Mouse (Mus musculus) lung, postnatal 36 days (tissue): ENCODE data around the gene Ppp1r2.

Source experiments
- DNase-seq: peaks from one replicate; pipeline ENCODE4 v3.0.0; 2022; ENCODE audit warnings: mixed read lengths

Gene Ppp1r2

DNA sequence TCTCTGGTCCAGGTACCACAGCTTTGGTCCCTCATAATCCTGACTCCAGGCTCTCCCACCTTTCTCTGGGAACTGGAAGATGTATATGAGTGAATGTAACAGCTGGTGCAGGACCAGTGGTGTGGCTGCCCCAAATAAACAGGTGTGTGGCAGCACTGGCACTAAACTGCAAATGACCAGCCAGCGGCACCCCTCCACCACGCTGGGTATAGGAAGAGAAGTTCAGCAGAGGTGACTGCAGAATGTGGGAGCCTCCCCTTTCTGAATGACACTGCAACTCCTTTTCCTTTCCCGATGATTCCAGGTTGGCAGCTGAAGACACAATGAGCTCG is 41.9 kb downstream of the Ppp1r2 start:
- DNase-seq, result no peak

- DNase-seq, result no peak
Observed at GRCm38 (mm10) chr16:31232491-31233166, 42.4 kb downstream of the Ppp1r2 start.

DNA sequence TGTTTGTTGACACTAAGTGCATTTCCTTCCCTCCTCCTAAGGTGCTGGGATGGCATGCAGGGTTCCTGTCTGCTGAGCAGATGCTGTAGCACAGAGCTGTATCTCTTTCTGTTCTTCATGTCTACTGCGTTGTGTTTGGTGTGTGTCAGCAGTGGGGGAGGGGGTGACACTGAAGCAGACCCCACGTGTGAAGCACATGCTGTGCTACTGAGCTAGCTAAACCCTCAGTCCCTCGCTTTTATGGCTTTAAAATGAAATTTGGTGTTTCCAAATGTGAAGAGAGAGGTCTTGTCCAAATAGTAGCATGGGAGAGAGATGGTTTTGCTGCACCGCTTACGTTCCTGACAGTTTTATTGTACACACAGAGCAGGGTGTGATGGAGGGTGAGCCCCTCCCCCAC is 43.5 kb downstream of the Ppp1r2 start:
- DNase-seq, result no peak

GRCm38 (mm10) chr16:31227746-31228145 is 47.3 kb downstream of the Ppp1r2 start:
- no peak for DNase-seq

- DNase-seq, result no peak
Observed at GRCm38 (mm10) chr16:31215271-31215670, 59.8 kb downstream of the Ppp1r2 start.

GRCm38 (mm10) chr16:31213463-31213862 is 61.6 kb downstream of the Ppp1r2 start:
- DNase-seq, result no peak

DNA sequence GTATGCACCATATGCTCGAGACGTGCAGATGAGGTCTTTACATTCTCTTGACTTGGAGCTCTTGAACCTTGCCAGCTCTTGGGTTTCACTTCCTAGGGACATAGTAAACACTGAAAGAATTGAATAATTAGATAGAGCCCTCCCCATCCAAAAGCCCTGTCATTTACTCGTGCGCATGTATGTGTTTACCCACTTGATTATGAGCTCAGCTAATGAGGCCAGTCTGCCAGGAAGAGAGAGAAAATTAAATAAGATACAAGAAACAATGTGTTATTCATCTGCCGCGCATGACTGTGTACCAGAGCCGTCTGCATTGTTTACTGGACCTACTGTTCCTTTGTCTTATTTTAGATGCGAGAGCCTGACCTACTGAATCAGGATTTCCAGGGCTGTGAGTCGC is 63.6 kb downstream of the Ppp1r2 start:
- peak; percentile 78 for DNase-seq

GRCm38 (mm10) chr16:31210453-31210852 is 64.6 kb downstream of the Ppp1r2 start:
- DNase-seq, result peak; percentile 54

DNA sequence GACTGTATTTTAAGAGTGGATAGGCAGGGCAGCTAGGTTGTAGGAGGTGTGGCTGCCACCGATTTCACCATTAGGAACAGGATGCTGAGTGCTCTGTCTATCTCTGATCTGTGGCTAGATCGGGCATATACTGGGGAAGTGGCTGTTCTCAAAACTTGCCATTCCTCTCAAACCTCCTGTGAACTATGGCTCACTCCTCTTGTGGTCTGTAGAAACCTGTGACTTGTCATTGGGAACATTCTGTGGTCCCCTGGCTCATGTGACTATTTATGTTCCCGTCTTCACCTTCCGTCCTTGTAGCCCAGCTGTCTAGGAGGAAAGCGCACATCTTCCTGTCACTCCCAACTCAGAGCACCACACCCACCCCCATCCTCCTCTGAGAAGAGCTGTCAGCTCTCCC is 65.2 kb downstream of the Ppp1r2 start:
- DNase-seq, result peak; percentile 77

- DNase-seq, result no peak
Observed at GRCm38 (mm10) chr16:31205726-31206125, 69.4 kb downstream of the Ppp1r2 start.

GRCm38 (mm10) chr16:31205187-31205586 is 69.9 kb downstream of the Ppp1r2 start:
- no peak for DNase-seq

DNA sequence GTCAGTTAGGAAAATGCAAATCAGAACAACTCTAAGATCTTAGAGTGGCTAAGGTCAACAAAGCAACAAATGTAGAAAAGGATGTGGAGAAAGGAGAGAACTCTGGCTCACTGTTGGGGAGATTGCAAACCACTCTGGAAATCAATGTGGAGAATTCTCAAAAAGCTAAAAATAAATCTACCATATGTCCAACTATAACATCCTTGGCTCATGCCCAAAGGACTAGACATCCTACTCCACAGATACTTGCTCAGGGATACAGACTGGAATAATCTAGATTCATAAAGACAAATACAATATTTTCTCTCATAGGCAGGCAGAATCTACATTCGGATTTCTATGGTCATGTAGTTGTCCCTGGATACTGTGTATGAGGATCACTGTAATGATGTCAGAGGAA is 70.9 kb downstream of the Ppp1r2 start:
- DNase-seq, result no peak

DNA sequence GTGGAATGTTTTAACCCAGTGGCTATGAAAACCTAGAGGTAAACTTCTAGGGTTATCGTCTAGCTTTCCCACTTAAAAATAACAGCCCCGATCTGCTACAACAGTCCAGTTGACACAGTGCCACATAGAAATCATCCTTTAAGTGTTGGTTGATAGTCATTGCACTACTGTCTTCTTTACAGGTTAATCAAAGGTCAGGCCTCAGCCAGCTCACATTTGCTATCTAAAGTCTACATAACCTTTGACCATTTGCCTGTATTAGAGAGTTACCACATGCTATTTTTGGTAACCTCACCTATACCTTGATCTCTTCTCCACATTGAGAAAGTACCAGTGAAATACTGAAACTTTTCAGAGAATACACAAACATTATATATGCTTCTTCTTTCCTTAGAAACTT is 73.4 kb downstream of the Ppp1r2 start:
- no peak for DNase-seq
